In the genomic region with DNA sequence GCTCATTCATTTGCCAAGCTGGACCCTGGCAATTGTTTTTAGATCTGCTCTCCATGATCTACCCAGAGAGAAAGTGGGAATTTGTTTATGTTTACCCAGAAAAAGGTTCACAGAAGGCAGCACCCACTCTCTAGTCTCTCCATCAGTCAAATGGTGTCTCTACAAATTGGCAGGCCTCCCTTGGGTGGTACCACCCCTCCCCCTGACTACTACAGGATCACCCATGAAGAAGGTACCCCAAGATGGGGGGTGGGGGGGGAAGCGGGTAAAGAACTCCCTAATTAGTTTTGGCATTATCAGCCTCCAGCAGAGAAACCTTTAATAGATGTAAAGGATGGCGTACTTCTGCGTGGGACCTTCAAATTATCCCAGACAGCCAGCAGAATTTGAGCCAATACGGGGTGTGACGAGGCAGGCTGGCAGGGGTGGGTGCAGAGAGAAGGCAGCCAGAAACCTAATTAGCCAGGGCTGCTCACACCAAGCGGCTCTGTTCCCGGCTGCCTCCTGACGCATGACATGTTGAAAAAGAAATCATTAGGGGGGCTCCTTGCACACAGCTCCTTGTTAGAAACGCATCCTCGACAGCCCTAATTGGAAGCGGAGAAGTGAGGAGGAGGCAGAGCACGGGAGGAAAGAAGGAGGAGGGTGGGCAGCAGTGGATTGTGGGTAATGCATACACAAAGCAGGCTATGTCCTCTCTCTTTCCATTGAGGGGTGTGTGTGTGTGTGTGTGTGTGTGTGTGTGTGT, we compare ENCODE assay signal across 9 mouse cellular contexts.
DNase-seq lines count a peak whose midpoint lies in the region; ATAC-seq and TF ChIP-seq lines count a peak whose summit lies in the region.
"Had no signal": no experiment of that assay in that cellular context is flagged by ENCODE, and none has a peak within 500 bp of the region (broad histone marks: within the 10 kb centered on the region; RNA-seq: fewer than 3 reads in every experiment).

No protein-coding gene starts in this region.

- peak overlapping the region; percentile 89 for H3K27ac ChIP-seq in forebrain, embryonic 13.5 days
- 0 out of 2 replicates have a peak overlapping the region, but pooled peaks have one; percentile 44 for H3K27ac ChIP-seq in neural tube, embryonic 14.5 days (ENCODE audit: low read depth, low read length)
- H3K27ac ChIP-seq in thymus, adult 2 months (ENCODE audit: control insufficient read depth, insufficient read depth, low read length) = no peak overlapping the region
- H3K27ac ChIP-seq in heart, adult 2 months = no peak overlapping the region
- H3K27ac ChIP-seq: liver, embryonic 13.5 days had no signal

- no peak for TF ChIP-seq EP300 in heart, adult 2 months (IDR thresholded peaks at IDR 0.05; ENCODE audit: insufficient read depth, low read depth, low read length)

- H3K4me1 ChIP-seq in forebrain, embryonic 13.5 days = peaks cover 21% of the 10 kb centered on the region
- no peaks in the 10 kb centered on the region for H3K4me1 ChIP-seq in neural tube, embryonic 14.5 days (ENCODE audit: control insufficient read depth, insufficient read depth, low read length)
- H3K4me1 ChIP-seq in thymus, adult 2 months (replicated peaks; ENCODE audit: control insufficient read depth, insufficient read depth, low read length) = no peaks in the 10 kb centered on the region
- no peaks in the 10 kb centered on the region for H3K4me1 ChIP-seq in heart, adult 2 months (ENCODE audit: control insufficient read depth, insufficient read depth, low read length)
- H3K4me1 ChIP-seq: liver, embryonic 13.5 days had no signal

- no peaks in the 10 kb centered on the region for H3K9me3 ChIP-seq in forebrain, embryonic 13.5 days (replicated peaks)
- no peaks in the 10 kb centered on the region for H3K9me3 ChIP-seq in neural tube, embryonic 14.5 days (ENCODE audit: control insufficient read depth, low read length)

- H3K79me2 ChIP-seq in heart, adult 2 months (replicated peaks; ENCODE audit: control insufficient read depth, insufficient read depth, low read length) = no peaks in the 10 kb centered on the region

- no peak overlapping the region for H3K9ac ChIP-seq in forebrain, embryonic 13.5 days
- no peak overlapping the region for H3K9ac ChIP-seq in neural tube, embryonic 14.5 days (replicated peaks; ENCODE audit: low read depth, low read length)
- no peak overlapping the region for H3K9ac ChIP-seq in heart, adult 2 months (ENCODE audit: low read depth, low read length)
- H3K9ac ChIP-seq: liver, embryonic 13.5 days had no signal

- ATAC-seq in forebrain, embryonic 13.5 days = peak; percentile 98
- ATAC-seq in neural tube, embryonic 14.5 days (ENCODE audit: low read depth) = no peak

- DNase-seq in adrenal gland, postnatal 14 days = peak; percentile 19
- DNase-seq in adrenal gland, postnatal 25 days = no peak
- peak; percentile 37 for DNase-seq in layer of hippocampus, adult 9-10 months (ENCODE audit: low spot score)
- no peak for DNase-seq in thymus, adult 18-20 months
- no peak for DNase-seq in thymus, adult 2 months
- no peak for DNase-seq in heart, adult 2 months
- DNase-seq: liver, embryonic 13.5 days had no signal

- TF ChIP-seq POLR2A in thymus, adult 2 months (IDR thresholded peaks at IDR 0.05; ENCODE audit: control insufficient read depth, extremely low read depth, insufficient read depth, low read length, poor library complexity) = no peak
- no peak for TF ChIP-seq POLR2A in heart, adult 2 months (IDR thresholded peaks at IDR 0.05; ENCODE audit: insufficient read depth, low read depth, low read length)

- no peak overlapping the region for H3K4me3 ChIP-seq in forebrain, embryonic 13.5 days
- H3K4me3 ChIP-seq in neural tube, embryonic 14.5 days (ENCODE audit: low read depth, low read length) = no peak overlapping the region
- no peak overlapping the region for H3K4me3 ChIP-seq in thymus, adult 2 months (ENCODE audit: control insufficient read depth, insufficient read depth, low read length)
- no peak overlapping the region for H3K4me3 ChIP-seq in heart, adult 2 months
- H3K4me3 ChIP-seq: liver, embryonic 13.5 days had no signal

- peak overlapping the region; percentile 27 for H3K4me2 ChIP-seq in forebrain, embryonic 13.5 days
- H3K4me2 ChIP-seq in neural tube, embryonic 14.5 days (ENCODE audit: low read depth, low read length) = no peak overlapping the region
- H3K4me2 ChIP-seq: liver, embryonic 13.5 days had no signal

- no peaks in the 10 kb centered on the region for H3K27me3 ChIP-seq in forebrain, embryonic 13.5 days
- no peaks in the 10 kb centered on the region for H3K27me3 ChIP-seq in neural tube, embryonic 14.5 days (ENCODE audit: control insufficient read depth, insufficient read depth, low read length)
- no peaks in the 10 kb centered on the region for H3K27me3 ChIP-seq in thymus, adult 2 months (ENCODE audit: control insufficient read depth, insufficient read depth, low read length)
- H3K27me3 ChIP-seq in heart, adult 2 months (ENCODE audit: control insufficient read depth, insufficient read depth, low read length) = no peaks in the 10 kb centered on the region
- H3K27me3 ChIP-seq: liver, embryonic 13.5 days had no signal

- 10% methylated on average over 12 of the region's 12 CpGs for WGBS in forebrain, embryonic 13.5 days
- 41% methylated on average over 12 of the region's 12 CpGs for WGBS in neural tube, embryonic 14.5 days
- WGBS in thymus, adult 2 months = 91% methylated on average over 12 of the region's 12 CpGs
- 73% methylated on average over 12 of the region's 12 CpGs for WGBS in heart, adult 2 months

- intact Hi-C loops in heart, adult 2 months (cut with DNase I) = no loop called here

- no peaks in the 10 kb centered on the region for H3K36me3 ChIP-seq in forebrain, embryonic 13.5 days (ENCODE audit: poor library complexity, severe bottlenecking)
- H3K36me3 ChIP-seq in neural tube, embryonic 14.5 days (ENCODE audit: control insufficient read depth, insufficient read depth, low read length) = no peaks in the 10 kb centered on the region
- no peaks in the 10 kb centered on the region for H3K36me3 ChIP-seq in thymus, adult 2 months (ENCODE audit: control insufficient read depth, insufficient read depth, low read length)
- no peaks in the 10 kb centered on the region for H3K36me3 ChIP-seq in heart, adult 2 months (ENCODE audit: control insufficient read depth, insufficient read depth, low read length)
- H3K36me3 ChIP-seq: liver, embryonic 13.5 days had no signal

- no peak for TF ChIP-seq CTCF in thymus, adult 2 months (IDR thresholded peaks at IDR 0.05; ENCODE audit: borderline replicate concordance, control insufficient read depth, extremely low read depth, insufficient read depth, low read length, poor library complexity)
- TF ChIP-seq CTCF in heart, adult 2 months (IDR thresholded peaks at IDR 0.05) = no peak

Comparison
In these comparisons a context has a peak if more than half of its experiments do, and no peak if none do; other contexts are left out.
1. DNase-seq: peak in adrenal gland, postnatal 14 days (single experiment) and layer of hippocampus, adult 9-10 months (single experiment); none in adrenal gland, postnatal 25 days (single experiment), thymus, adult 18-20 months (0 of 2), thymus, adult 2 months (single experiment) and heart, adult 2 months (0 of 2).
2. H3K27ac ChIP-seq: peak in forebrain, embryonic 13.5 days (single experiment) and neural tube, embryonic 14.5 days (single experiment); none in thymus, adult 2 months (single experiment) and heart, adult 2 months (single experiment).